Mouse (Mus musculus): ENCODE results near the gene Vmn1r174. TPM values are rescaled to one million over a fixed set of nuclear protein-coding genes. Genes with fewer than 3 reads are reported as not detected.
"Not testable (repeated sequence)": the region's sequence is repeated elsewhere in the genome, so short reads cannot be mapped to it uniquely, and the experiment has no call there.

The Vmn1r174 gene
- polyA plus RNA-seq (2015; fragmentation: Nextera tagmentation; extraction: Ambion mirVana) = not detected in 2 replicates

DNA sequence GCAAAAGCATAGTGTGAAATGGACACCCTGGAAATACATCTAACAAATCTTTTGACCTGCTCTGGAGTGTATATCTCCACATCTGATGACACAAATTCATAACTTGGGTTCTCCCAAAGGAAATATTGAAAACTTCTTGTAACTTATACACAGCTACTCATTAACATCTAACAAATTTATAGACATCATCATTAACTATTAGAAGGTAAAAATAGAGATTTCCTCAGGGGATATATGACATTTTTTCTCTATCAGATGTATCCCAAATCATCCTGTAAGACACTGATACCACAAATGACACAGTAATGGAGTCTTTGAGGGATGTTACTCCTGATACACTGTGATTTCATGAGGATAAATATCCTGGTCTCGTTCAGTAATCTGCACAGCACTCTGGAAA is at the start of gene Vmn1r174:
Gene Vmn1r174 (plus strand): TSS at position 301 of the 400 bp plus-strand sequence.
- 42% methylated on average over 1 of the region's 1 CpGs for WGBS
- H3K4me3 ChIP-seq; H3K4me2 ChIP-seq; H3K4me1 ChIP-seq; H3K27me3 ChIP-seq; H3K27ac ChIP-seq; H3K9ac ChIP-seq; H3K36me3 ChIP-seq; H3K9me3 ChIP-seq; ATAC-seq (ENCODE audit: insufficient number of reproducible peaks, low FRiP score, low TSS enrichment, low read depth): not testable (repeated sequence)

DNA sequence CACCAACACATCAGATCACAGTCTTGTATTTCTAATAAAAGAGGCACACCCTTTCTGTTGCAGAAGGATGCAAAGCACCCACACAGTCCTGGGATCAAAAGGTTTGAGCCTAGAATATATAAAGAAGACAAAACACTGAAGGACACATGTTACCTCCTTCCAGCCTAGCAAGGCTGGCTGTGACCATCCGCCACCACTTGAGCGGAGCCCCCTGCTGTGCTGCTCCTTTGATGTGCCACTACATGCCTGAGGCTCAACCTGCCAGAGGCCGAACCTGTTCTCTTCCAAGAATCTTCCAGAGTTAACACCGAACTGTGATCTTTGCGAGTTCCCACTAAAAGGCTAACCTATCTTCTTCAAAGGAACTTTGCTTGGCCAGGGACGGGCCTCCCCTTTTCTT is 32.5 kb downstream of the Vmn1r174 start:
- WGBS = 78% methylated on average over 6 of the region's 6 CpGs
- no peak for ATAC-seq (ENCODE audit: insufficient number of reproducible peaks, low FRiP score, low TSS enrichment, low read depth)
- Histone ChIP-seq H3K4me3 (no peak overlapping the region), H3K36me3 (no peaks in the 10 kb centered on the region), H3K9ac (no peak overlapping the region), H3K27me3 (no peaks in the 10 kb centered on the region), H3K4me1 (no peaks in the 10 kb centered on the region), H3K27ac (no peak overlapping the region), H3K4me2 (no peak overlapping the region), H3K9me3 (peaks cover 9% of the 10 kb centered on the region; the same call in 1 of the 2 replicates)

DNA sequence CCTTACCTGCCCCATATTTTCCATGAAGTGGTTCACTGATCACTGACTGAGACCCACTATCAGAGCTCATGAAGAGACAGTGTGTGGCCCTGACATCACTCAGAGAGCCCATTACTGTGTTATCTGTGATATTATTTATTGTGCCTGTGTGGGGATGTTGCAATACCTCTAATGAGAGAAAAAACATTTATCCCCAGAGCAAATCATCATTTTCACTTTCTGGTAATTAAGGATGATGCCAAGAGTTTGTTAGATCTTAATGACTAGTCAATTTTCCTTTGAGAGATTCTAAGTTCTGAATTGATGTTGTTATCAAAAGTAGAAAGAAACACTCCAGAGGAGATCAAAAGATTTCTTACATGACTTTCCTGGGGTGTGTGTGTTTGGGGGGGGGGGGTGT is 58.5 kb downstream of the Vmn1r174 start, which contains the start of gene Vmn1r175:
Gene Vmn1r175 (minus strand): TSS at position 101 of the 400 bp plus-strand sequence.
- not testable (repeated sequence) for H3K36me3 ChIP-seq; H3K4me1 ChIP-seq; H3K9ac ChIP-seq; H3K9me3 ChIP-seq; H3K27ac ChIP-seq; H3K4me3 ChIP-seq; H3K4me2 ChIP-seq; H3K27me3 ChIP-seq; ATAC-seq (ENCODE audit: insufficient number of reproducible peaks, low FRiP score, low TSS enrichment, low read depth)

Other genes with a start within 250 kb of the Vmn1r174 start
- not detected in 2 replicates for gene Vmn1r167, start 245.1 kb upstream of the Vmn1r174 start, polyA plus RNA-seq (2015; fragmentation: Nextera tagmentation; extraction: Ambion mirVana)
- gene Vmn1r168, start 212.5 kb upstream of the Vmn1r174 start, polyA plus RNA-seq (2015; fragmentation: Nextera tagmentation; extraction: Ambion mirVana) = not detected in 2 replicates
- not detected in 2 replicates for gene Vmn1r169, start 176.7 kb upstream of the Vmn1r174 start, polyA plus RNA-seq (2015; fragmentation: Nextera tagmentation; extraction: Ambion mirVana)
- gene Vmn1r170, start 146.1 kb upstream of the Vmn1r174 start, polyA plus RNA-seq (2015; fragmentation: Nextera tagmentation; extraction: Ambion mirVana) = not detected in 2 replicates
- not detected in 2 replicates for gene Vmn1r171, start 121.5 kb upstream of the Vmn1r174 start, polyA plus RNA-seq (2015; fragmentation: Nextera tagmentation; extraction: Ambion mirVana)
- gene Vmn1r172, start 94.0 kb upstream of the Vmn1r174 start, polyA plus RNA-seq (2015; fragmentation: Nextera tagmentation; extraction: Ambion mirVana) = not detected in 2 replicates
- gene Vmn1r173, start 51.6 kb upstream of the Vmn1r174 start, polyA plus RNA-seq (2015; fragmentation: Nextera tagmentation; extraction: Ambion mirVana) = not detected in 2 replicates
- not detected in 2 replicates for gene Vmn1r175, start 58.4 kb downstream of the Vmn1r174 start, polyA plus RNA-seq (2015; fragmentation: Nextera tagmentation; extraction: Ambion mirVana)
- not detected in 2 replicates for gene Vmn1r176, start 85.1 kb downstream of the Vmn1r174 start, polyA plus RNA-seq (2015; fragmentation: Nextera tagmentation; extraction: Ambion mirVana)
- not detected in 2 replicates for gene Vmn1r177, start 114.2 kb downstream of the Vmn1r174 start, polyA plus RNA-seq (2015; fragmentation: Nextera tagmentation; extraction: Ambion mirVana)
- gene Vmn1r178, start 139.7 kb downstream of the Vmn1r174 start, polyA plus RNA-seq (2015; fragmentation: Nextera tagmentation; extraction: Ambion mirVana) = not detected in 2 replicates
- gene Vmn1r179, start 174.7 kb downstream of the Vmn1r174 start, polyA plus RNA-seq (2015; fragmentation: Nextera tagmentation; extraction: Ambion mirVana) = not detected in 2 replicates
- not detected in 2 replicates for gene Vmn1r180, start 198.4 kb downstream of the Vmn1r174 start, polyA plus RNA-seq (2015; fragmentation: Nextera tagmentation; extraction: Ambion mirVana)
- not detected in 2 replicates for gene Vmn1r181, start 222.3 kb downstream of the Vmn1r174 start, polyA plus RNA-seq (2015; fragmentation: Nextera tagmentation; extraction: Ambion mirVana)
- not detected in 2 replicates for gene V1rd19, start 249.4 kb downstream of the Vmn1r174 start, polyA plus RNA-seq (2015; fragmentation: Nextera tagmentation; extraction: Ambion mirVana)

Measured in limb, embryonic 15.5 days (tissue).